Mouse (Mus musculus): ENCODE data around the gene Spata46. TPM values are rescaled to one million over a fixed set of nuclear protein-coding genes. Genes with fewer than 3 reads are reported as not detected.

Spata46 gene
- polyA plus RNA-seq (2014; fragmentation: Nextera tagmentation; extraction: Ambion mirVana), result 2.0 TPM in 2 replicates

GRCm38 (mm10) chr1:170308503-170308902 is at the start of gene Spata46:
Spata46 (plus strand) TSS chr1:170308803.
- H3K4me2 ChIP-seq (replicated peaks; ENCODE audit: low read depth, low read length), result no peak within 1 kb of the TSS
- H3K4me3 ChIP-seq (ENCODE audit: low read length), result no peak within 1 kb of the TSS
- no peak within 1 kb of the TSS for H3K27ac ChIP-seq (ENCODE audit: low read depth, low read length)
- H3K4me1 ChIP-seq (ENCODE audit: control insufficient read depth, insufficient read depth, low read length), result no peaks in the 10 kb centered on the region
- H3K36me3 ChIP-seq (ENCODE audit: control insufficient read depth, insufficient read depth, low read length), result no peaks in the 10 kb centered on the region
- H3K9me3 ChIP-seq (ENCODE audit: control insufficient read depth, low read length), result no peaks in the 10 kb centered on the region
- H3K27me3 ChIP-seq (ENCODE audit: control insufficient read depth, insufficient read depth, low read length), result no peaks in the 10 kb centered on the region
- ATAC-seq (ENCODE audit: low FRiP score, low TSS enrichment), result no peak
- no peak within 1 kb of the TSS for H3K9ac ChIP-seq (ENCODE audit: low read depth, low read length)
- WGBS, result 86% methylated on average over 4 of the region's 4 CpGs

GRCm38 (mm10) chr1:170270281-170270680 is 38.3 kb upstream of the Spata46 start:
- no peaks in the 10 kb centered on the region for H3K36me3 ChIP-seq (ENCODE audit: control insufficient read depth, insufficient read depth, low read length)
- no peak overlapping the region for H3K4me3 ChIP-seq (ENCODE audit: low read length)
- no peak overlapping the region for H3K4me2 ChIP-seq (replicated peaks; ENCODE audit: low read depth, low read length)
- no peaks in the 10 kb centered on the region for H3K27me3 ChIP-seq (ENCODE audit: control insufficient read depth, insufficient read depth, low read length)
- H3K9me3 ChIP-seq (ENCODE audit: control insufficient read depth, low read length), result 0 out of 2 replicates have a peak, but pooled peaks cover 10% of the 10 kb centered on the region
- no peak overlapping the region for H3K9ac ChIP-seq (ENCODE audit: low read depth, low read length)
- no peaks in the 10 kb centered on the region for H3K4me1 ChIP-seq (ENCODE audit: control insufficient read depth, insufficient read depth, low read length)
- WGBS, result 82% methylated on average over 6 of the region's 6 CpGs
- H3K27ac ChIP-seq (ENCODE audit: low read depth, low read length), result no peak overlapping the region
- no peak for ATAC-seq (ENCODE audit: low FRiP score, low TSS enrichment)

- no peak overlapping the region for H3K4me2 ChIP-seq (replicated peaks; ENCODE audit: low read depth, low read length)
- H3K4me1 ChIP-seq (ENCODE audit: control insufficient read depth, insufficient read depth, low read length), result no peaks in the 10 kb centered on the region
- no peak for ATAC-seq (ENCODE audit: low FRiP score, low TSS enrichment)
- no peak overlapping the region for H3K27ac ChIP-seq (ENCODE audit: low read depth, low read length)
- no peak overlapping the region for H3K9ac ChIP-seq (ENCODE audit: low read depth, low read length)
- H3K9me3 ChIP-seq (ENCODE audit: control insufficient read depth, low read length), result peaks cover 12% of the 10 kb centered on the region; the same call in 1 of the 2 replicates
- H3K27me3 ChIP-seq (ENCODE audit: control insufficient read depth, insufficient read depth, low read length), result no peaks in the 10 kb centered on the region
- H3K36me3 ChIP-seq (ENCODE audit: control insufficient read depth, insufficient read depth, low read length), result no peaks in the 10 kb centered on the region
- 75% methylated on average over 4 of the region's 4 CpGs for WGBS
- no peak overlapping the region for H3K4me3 ChIP-seq (ENCODE audit: low read length)
Measured at GRCm38 (mm10) chr1:170270696-170271095, 37.9 kb upstream of the Spata46 start.

- Histone ChIP-seq H3K4me1 (ENCODE audit: control insufficient read depth, insufficient read depth, low read length) (no peaks in the 10 kb centered on the region), H3K9ac (ENCODE audit: low read depth, low read length) (no peak overlapping the region), H3K4me3 (ENCODE audit: low read length) (no peak overlapping the region), H3K27ac (ENCODE audit: low read depth, low read length) (no peak overlapping the region), H3K36me3 (ENCODE audit: control insufficient read depth, insufficient read depth, low read length) (no peaks in the 10 kb centered on the region), H3K27me3 (ENCODE audit: control insufficient read depth, insufficient read depth, low read length) (no peaks in the 10 kb centered on the region), H3K9me3 (ENCODE audit: control insufficient read depth, low read length) (peaks cover 2% of the 10 kb centered on the region; the same call in 1 of the 2 replicates), H3K4me2 (replicated peaks; ENCODE audit: low read depth, low read length) (no peak overlapping the region)
- ATAC-seq (ENCODE audit: low FRiP score, low TSS enrichment), result no peak
Measured at GRCm38 (mm10) chr1:170273252-170273651, 35.4 kb upstream of the Spata46 start.

GRCm38 (mm10) chr1:170277016-170277415 is 31.6 kb upstream of the Spata46 start, which contains the start of gene Sh2d1b1:
Sh2d1b1 (plus strand) TSS chr1:170277320.
- 80% methylated on average over 2 of the region's 3 CpGs for WGBS
- H3K4me3 ChIP-seq (ENCODE audit: low read length), result no peak within 1 kb of the TSS
- H3K27ac ChIP-seq (ENCODE audit: low read depth, low read length), result no peak within 1 kb of the TSS

GRCm38 (mm10) chr1:170282415-170283129 is 26.0 kb upstream of the Spata46 start:
- Histone ChIP-seq H3K4me2 (replicated peaks; ENCODE audit: low read depth, low read length) (no peak overlapping the region), H3K4me3 (ENCODE audit: low read length) (no peak overlapping the region), H3K9ac (ENCODE audit: low read depth, low read length) (no peak overlapping the region), H3K9me3 (ENCODE audit: control insufficient read depth, low read length) (no peaks in the 10 kb centered on the region), H3K27ac (ENCODE audit: low read depth, low read length) (no peak overlapping the region), H3K4me1 (ENCODE audit: control insufficient read depth, insufficient read depth, low read length) (no peaks in the 10 kb centered on the region), H3K36me3 (ENCODE audit: control insufficient read depth, insufficient read depth, low read length) (no peaks in the 10 kb centered on the region), H3K27me3 (ENCODE audit: control insufficient read depth, insufficient read depth, low read length) (no peaks in the 10 kb centered on the region)
- no peak for ATAC-seq (ENCODE audit: low FRiP score, low TSS enrichment)
- 77% methylated on average over 4 of the region's 4 CpGs for WGBS

More at GRCm38 (mm10) chr1:170277016-170277415, 31.6 kb upstream of the Spata46 start, which contains the start of gene Sh2d1b1:
- Histone ChIP-seq H3K9me3 (ENCODE audit: control insufficient read depth, low read length) (peaks cover 2% of the 10 kb centered on the region; the same call in 1 of the 2 replicates), H3K27me3 (ENCODE audit: control insufficient read depth, insufficient read depth, low read length) (no peaks in the 10 kb centered on the region), H3K9ac (ENCODE audit: low read depth, low read length) (no peak within 1 kb of the TSS), H3K4me1 (ENCODE audit: control insufficient read depth, insufficient read depth, low read length) (no peaks in the 10 kb centered on the region), H3K4me2 (replicated peaks; ENCODE audit: low read depth, low read length) (no peak within 1 kb of the TSS), H3K36me3 (ENCODE audit: control insufficient read depth, insufficient read depth, low read length) (no peaks in the 10 kb centered on the region)
- ATAC-seq (ENCODE audit: low FRiP score, low TSS enrichment), result no peak

- Histone ChIP-seq H3K4me2 (replicated peaks; ENCODE audit: low read depth, low read length) (no peak overlapping the region), H3K27ac (ENCODE audit: low read depth, low read length) (no peak overlapping the region), H3K4me3 (ENCODE audit: low read length) (no peak overlapping the region), H3K9ac (ENCODE audit: low read depth, low read length) (no peak overlapping the region), H3K4me1 (ENCODE audit: control insufficient read depth, insufficient read depth, low read length) (no peaks in the 10 kb centered on the region), H3K9me3 (ENCODE audit: control insufficient read depth, low read length) (peaks cover 3% of the 10 kb centered on the region; the same call in 1 of the 2 replicates), H3K27me3 (ENCODE audit: control insufficient read depth, insufficient read depth, low read length) (no peaks in the 10 kb centered on the region), H3K36me3 (ENCODE audit: control insufficient read depth, insufficient read depth, low read length) (no peaks in the 10 kb centered on the region)
- 45% methylated on average over 9 of the region's 9 CpGs for WGBS
- no peak for ATAC-seq (ENCODE audit: low FRiP score, low TSS enrichment)
Measured at GRCm38 (mm10) chr1:170292239-170292951, 16.2 kb upstream of the Spata46 start.

- Histone ChIP-seq H3K9ac (ENCODE audit: low read depth, low read length) (no peak overlapping the region), H3K27ac (ENCODE audit: low read depth, low read length) (no peak overlapping the region), H3K27me3 (ENCODE audit: control insufficient read depth, insufficient read depth, low read length) (no peaks in the 10 kb centered on the region), H3K36me3 (ENCODE audit: control insufficient read depth, insufficient read depth, low read length) (no peaks in the 10 kb centered on the region), H3K4me2 (replicated peaks; ENCODE audit: low read depth, low read length) (no peak overlapping the region), H3K4me1 (ENCODE audit: control insufficient read depth, insufficient read depth, low read length) (no peaks in the 10 kb centered on the region), H3K9me3 (ENCODE audit: control insufficient read depth, low read length) (peaks cover 3% of the 10 kb centered on the region; the same call in 1 of the 2 replicates), H3K4me3 (ENCODE audit: low read length) (no peak overlapping the region)
- no peak for ATAC-seq (ENCODE audit: low FRiP score, low TSS enrichment)
- whole genome bisulfite sequencing, result 78% methylated on average over 5 of the region's 5 CpGs
Measured at GRCm38 (mm10) chr1:170293257-170293656, 15.3 kb upstream of the Spata46 start.

Measured in kidney, embryonic 14.5 days (tissue).